Mouse (Mus musculus) small intestine, adult 2 months (tissue): Measurements from ENCODE around the gene Upk3bl. TPM values are rescaled to one million over a fixed set of nuclear protein-coding genes. Genes with fewer than 3 reads are reported as not detected.

Source experiments
- H3K27ac ChIP-seq: fragments of 200-500 bp; 2 replicates; pipeline ENCODE4 v1.5.1; 2012; ENCODE audit warnings: low read depth, low read length, control low read depth, inconsistent platforms; ENCODE audit not compliant: insufficient read depth
- H3K27me3 ChIP-seq: fragments of 200-500 bp; 2 replicates; pipeline ENCODE4 v1.6.1; 2012; ENCODE audit warnings: mild to moderate bottlenecking, moderate library complexity, low read length, inconsistent platforms; ENCODE audit not compliant: control insufficient read depth, insufficient read depth
- H3K36me3 ChIP-seq: fragments of 200-500 bp; 2 replicates; pipeline ENCODE4 v1.6.1; 2012; ENCODE audit warnings: mild to moderate bottlenecking, low read length, control low read depth, inconsistent platforms; ENCODE audit not compliant: control insufficient read depth, insufficient read depth
- H3K4me1 ChIP-seq: fragments of 200-500 bp; 2 replicates; pipeline ENCODE4 v1.6.1; 2012; ENCODE audit warnings: low read length, inconsistent platforms, mixed read lengths; ENCODE audit not compliant: control insufficient read depth, insufficient read depth, insufficient read length
- H3K4me3 ChIP-seq: fragments of 200-500 bp; 2 replicates; pipeline ENCODE4 v1.5.1; 2012; ENCODE audit warnings: low read depth, mild to moderate bottlenecking, control low read depth, inconsistent platforms, low read length, moderate library complexity
- CTCF ChIP-seq: fragments of 200-500 bp; IDR thresholded peaks from 2 replicates; pipeline ENCODE4 v1.5.1; 2012; ENCODE audit warnings: low read depth, mild to moderate bottlenecking, control low read depth, inconsistent platforms, low read length, moderate library complexity, mixed read lengths; ENCODE audit not compliant: insufficient replicate concordance, insufficient read length; ENCODE audit errors: extremely low read depth
- POLR2A ChIP-seq: fragments of 200-500 bp; IDR thresholded peaks from 2 replicates; pipeline ENCODE4 v1.6.1; 2012; ENCODE audit warnings: low read depth, mild to moderate bottlenecking, control low read depth, inconsistent platforms, low read length, moderate library complexity
- WGBS: fragments of 180-500 bp; shearing (Covaris S2); methylation state at CpG from one replicate; pipeline ENCODE4 v1.1.7; 2018; 5-methylcytosine and 5-hydroxymethylcytosine counted together
- polyA plus RNA-seq: library from polyadenylated mRNA; depleted of rRNA; stranded (reverse); fragments of >200 nt; gene quantifications from 2 replicates; pipeline ENCODE4 v1.2.3, GENCODE M21; 2012; rRNA removed

The Upk3bl gene
- 0.76 and 1.7 TPM in 2 replicates for polyA plus RNA-seq

- Histone ChIP-seq H3K4me3 (no peak within 1 kb of the TSS), H3K27me3 (no peaks in the 10 kb centered on the region), H3K27ac (no peak within 1 kb of the TSS), H3K4me1 (peaks cover 2% of the 10 kb centered on the region; the same call in 1 of the 2 replicates), H3K36me3 (no peaks in the 10 kb centered on the region)
- TF ChIP-seq POLR2A: no peak
- WGBS: 59% methylated on average over 11 of the region's 11 CpGs
Observed at GRCm38 (mm10) chr5:136054301-136055077, at the start of gene Upk3bl. Gene Upk3bl (plus strand): TSS chr5:136054492.

DNA sequence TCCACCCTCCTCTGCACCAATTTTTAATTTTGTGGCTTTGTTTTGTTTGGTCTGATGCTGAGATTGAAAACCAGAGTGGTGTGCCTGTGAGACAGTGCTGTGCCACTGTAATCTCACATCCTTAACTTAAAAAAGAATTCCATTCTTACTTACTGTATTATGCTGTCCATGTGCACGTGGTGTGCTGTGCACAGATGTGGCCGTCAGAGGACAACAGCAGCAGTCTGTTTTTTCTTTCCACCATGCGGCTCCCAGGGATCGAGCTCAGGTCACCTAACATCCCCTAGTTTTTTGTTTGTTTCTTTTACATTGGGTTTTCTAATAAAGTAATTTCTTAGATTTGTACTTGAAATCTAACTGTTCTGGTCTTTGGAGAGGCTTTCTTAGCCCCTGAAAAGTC is 49.8 kb upstream of the Upk3bl start:
- no peaks in the 10 kb centered on the region for H3K27me3 ChIP-seq
- TF ChIP-seq POLR2A: no peak

DNA sequence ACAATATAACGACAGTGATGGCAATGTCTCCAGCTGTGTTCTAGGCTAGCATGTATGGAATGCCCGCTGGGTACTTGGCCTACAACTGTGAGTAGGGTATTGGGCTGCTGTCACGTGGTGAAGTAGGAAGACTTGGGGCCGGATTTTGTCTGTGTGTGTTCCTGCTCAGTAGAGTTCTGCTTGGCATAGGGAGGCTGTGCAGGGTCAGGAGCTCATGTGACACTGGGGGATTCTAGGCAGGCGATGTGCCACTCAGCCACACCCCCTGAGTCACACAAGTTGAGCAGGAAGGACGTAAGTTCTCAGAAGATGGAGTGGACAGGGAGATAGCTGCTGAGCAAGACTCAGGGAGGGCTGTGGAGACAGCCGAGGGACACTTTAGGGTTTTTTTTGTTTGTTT is 46.5 kb upstream of the Upk3bl start:
- Histone ChIP-seq H3K27ac (no peak overlapping the region), H3K4me3 (no peak overlapping the region), H3K36me3 (peaks cover 20% of the 10 kb centered on the region), H3K27me3 (no peaks in the 10 kb centered on the region), H3K4me1 (peaks cover 2% of the 10 kb centered on the region; the same call in 1 of the 2 replicates)
- no peak for TF ChIP-seq CTCF
- no peak for TF ChIP-seq POLR2A
- 73% methylated on average over 7 of the region's 7 CpGs for WGBS

More for the DNA sequence above, 49.8 kb upstream of the Upk3bl start:
- H3K4me3 ChIP-seq: no peak overlapping the region
- no peak overlapping the region for H3K27ac ChIP-seq
- H3K4me1 ChIP-seq: peaks cover 2% of the 10 kb centered on the region; the same call in 1 of the 2 replicates
- H3K36me3 ChIP-seq: no peaks in the 10 kb centered on the region
- 87% methylated on average over 4 of the region's 4 CpGs for WGBS

- Histone ChIP-seq H3K4me1 (peaks cover 8% of the 10 kb centered on the region; the same call in 1 of the 2 replicates), H3K27me3 (no peaks in the 10 kb centered on the region), H3K4me3 (no peak overlapping the region), H3K27ac (no peak overlapping the region), H3K36me3 (peaks cover 23% of the 10 kb centered on the region)
- TF ChIP-seq CTCF: no peak
- TF ChIP-seq POLR2A: no peak
- 94% methylated on average over 10 of the region's 10 CpGs for WGBS
Observed at GRCm38 (mm10) chr5:136014877-136015276, 39.4 kb upstream of the Upk3bl start.

GRCm38 (mm10) chr5:136015586-136015985 is 38.7 kb upstream of the Upk3bl start:
- no peak overlapping the region for H3K4me3 ChIP-seq
- peaks cover 17% of the 10 kb centered on the region for H3K36me3 ChIP-seq
- no peaks in the 10 kb centered on the region for H3K27me3 ChIP-seq
- H3K4me1 ChIP-seq: peaks cover 8% of the 10 kb centered on the region; the same call in 1 of the 2 replicates
- no peak for TF ChIP-seq POLR2A
- TF ChIP-seq CTCF: no peak
- H3K27ac ChIP-seq: no peak overlapping the region
- WGBS: 58% methylated on average over 10 of the region's 10 CpGs

DNA sequence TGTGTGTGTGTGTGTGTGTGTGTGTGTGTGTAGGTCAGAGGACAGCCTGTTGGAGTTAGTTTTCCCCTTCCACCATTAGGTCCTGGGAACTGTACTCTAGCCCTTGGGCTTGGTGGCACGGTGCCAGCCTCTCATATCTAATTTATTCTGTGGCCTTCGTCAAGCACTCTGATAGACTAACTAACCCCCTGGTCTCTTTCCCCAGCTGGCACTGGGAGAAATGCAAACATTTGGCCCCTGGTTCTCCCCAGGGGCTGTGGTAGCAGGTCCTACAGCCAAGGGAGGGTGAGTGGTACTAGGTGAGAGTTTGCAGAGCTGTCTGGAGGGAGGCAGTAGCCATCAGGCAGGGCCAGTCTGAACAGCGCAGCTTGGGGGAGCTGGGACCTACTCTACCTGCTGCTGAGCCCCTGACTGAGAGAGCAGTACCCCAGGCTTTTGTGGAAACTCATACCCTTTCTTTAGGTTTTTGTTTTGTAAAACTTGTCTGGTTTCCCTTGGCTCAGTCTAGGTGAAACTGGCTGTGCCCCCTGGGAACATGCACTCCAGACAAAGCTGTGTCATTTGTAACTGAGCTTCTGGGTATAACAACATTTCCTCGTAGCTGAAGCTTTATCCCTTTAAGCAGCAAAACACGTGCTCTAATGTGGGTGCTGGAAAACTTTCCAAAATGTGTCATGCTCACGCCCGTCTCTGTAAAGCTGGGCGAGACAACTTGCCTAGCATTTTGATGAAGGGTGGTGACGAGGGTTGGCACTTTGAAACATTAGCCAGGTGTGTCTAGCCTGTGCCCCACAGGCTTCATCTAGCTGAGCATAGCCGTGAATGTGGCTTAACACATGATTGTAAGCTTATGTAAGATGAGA is 38.0 kb upstream of the Upk3bl start:
- no peak overlapping the region for H3K4me3 ChIP-seq
- TF ChIP-seq POLR2A: no peak
- WGBS: 38% methylated on average over 10 of the region's 10 CpGs
- H3K36me3 ChIP-seq: peaks cover 17% of the 10 kb centered on the region
- H3K27me3 ChIP-seq: no peaks in the 10 kb centered on the region
- H3K4me1 ChIP-seq: peaks cover 8% of the 10 kb centered on the region; the same call in 1 of the 2 replicates
- H3K27ac ChIP-seq: no peak overlapping the region

GRCm38 (mm10) chr5:136017262-136017661 is 37.0 kb upstream of the Upk3bl start:
- Histone ChIP-seq H3K27me3 (no peaks in the 10 kb centered on the region), H3K4me3 (no peak overlapping the region), H3K27ac (no peak overlapping the region), H3K36me3 (peaks cover 7% of the 10 kb centered on the region), H3K4me1 (peaks cover 8% of the 10 kb centered on the region; the same call in 1 of the 2 replicates)
- WGBS: 93% methylated on average over 6 of the region's 6 CpGs
- TF ChIP-seq CTCF: no peak
- no peak for TF ChIP-seq POLR2A
